Mouse (Mus musculus): Measurements from ENCODE around the gene Fgf2. TPM values are rescaled to one million over a fixed set of nuclear protein-coding genes. Genes with fewer than 3 reads are reported as not detected.
A peak's percentile ranks its signal among the peaks of the same experiment; 100 is the strongest.

The Fgf2 gene
- polyA plus RNA-seq, 1 experiment = 0.88 TPM

GRCm38 (mm10) chr3:37418961-37419457 is 70.9 kb downstream of the Fgf2 start:
- TF ChIP-seq POLR2A (IDR thresholded peaks at IDR 0.05; ENCODE audit: borderline replicate concordance, extremely low read depth, insufficient read depth, insufficient read length, poor library complexity, severe bottlenecking) (no peak), CTCF (IDR thresholded peaks at IDR 0.05; ENCODE audit: borderline replicate concordance, extremely low read depth, insufficient read depth, insufficient read length) (no peak; the same call in 1 of the 2 replicates)
- DNase-seq (ENCODE audit: low read depth) = peak; percentile 64

- DNase-seq (ENCODE audit: low read depth) = peak; percentile 100
- TF ChIP-seq CTCF (IDR thresholded peaks at IDR 0.05; ENCODE audit: borderline replicate concordance, extremely low read depth, insufficient read depth, insufficient read length) (no peak), POLR2A (IDR thresholded peaks at IDR 0.05; ENCODE audit: borderline replicate concordance, extremely low read depth, insufficient read depth, insufficient read length, poor library complexity, severe bottlenecking) (peak; percentile 86)
These were observed 71.4 kb downstream of the Fgf2 start, which contains the start of gene Spata5 for GRCm38 (mm10) chr3:37419458-37419991. Spata5 (plus strand) TSS chr3:37419896.

- TF ChIP-seq POLR2A (IDR thresholded peaks at IDR 0.05; ENCODE audit: borderline replicate concordance, extremely low read depth, insufficient read depth, insufficient read length, poor library complexity, severe bottlenecking) (peak; percentile 61; the same call in 1 of the 2 replicates), CTCF (IDR thresholded peaks at IDR 0.05; ENCODE audit: borderline replicate concordance, extremely low read depth, insufficient read depth, insufficient read length) (no peak)
- peak; percentile 98 for DNase-seq (ENCODE audit: low read depth)
These were observed 71.9 kb downstream of the Fgf2 start, which contains the start of gene Nudt6 for GRCm38 (mm10) chr3:37420072-37420471. Nudt6 (minus strand) TSS chr3:37420211.

GRCm38 (mm10) chr3:37420641-37421040 is 72.5 kb downstream of the Fgf2 start:
- peak; percentile 50 for DNase-seq (ENCODE audit: low read depth)
- TF ChIP-seq CTCF (IDR thresholded peaks at IDR 0.05; ENCODE audit: borderline replicate concordance, extremely low read depth, insufficient read depth, insufficient read length) = no peak
- TF ChIP-seq POLR2A (IDR thresholded peaks at IDR 0.05; ENCODE audit: borderline replicate concordance, extremely low read depth, insufficient read depth, insufficient read length, poor library complexity, severe bottlenecking) = no peak

- DNase-seq (ENCODE audit: low read depth) = peak; percentile 6
- TF ChIP-seq CTCF (IDR thresholded peaks at IDR 0.05; ENCODE audit: borderline replicate concordance, extremely low read depth, insufficient read depth, insufficient read length) (no peak), POLR2A (IDR thresholded peaks at IDR 0.05; ENCODE audit: borderline replicate concordance, extremely low read depth, insufficient read depth, insufficient read length, poor library complexity, severe bottlenecking) (no peak)
These were observed 73.0 kb downstream of the Fgf2 start for GRCm38 (mm10) chr3:37421179-37421578.

GRCm38 (mm10) chr3:37426069-37426468 is 77.9 kb downstream of the Fgf2 start:
- no peak for TF ChIP-seq POLR2A (IDR thresholded peaks at IDR 0.05; ENCODE audit: borderline replicate concordance, extremely low read depth, insufficient read depth, insufficient read length, poor library complexity, severe bottlenecking)
- TF ChIP-seq CTCF (IDR thresholded peaks at IDR 0.05; ENCODE audit: borderline replicate concordance, extremely low read depth, insufficient read depth, insufficient read length) = no peak
- DNase-seq (ENCODE audit: low read depth) = no peak

- TF ChIP-seq POLR2A (IDR thresholded peaks at IDR 0.05; ENCODE audit: borderline replicate concordance, extremely low read depth, insufficient read depth, insufficient read length, poor library complexity, severe bottlenecking) (no peak), CTCF (IDR thresholded peaks at IDR 0.05; ENCODE audit: borderline replicate concordance, extremely low read depth, insufficient read depth, insufficient read length) (no peak)
- DNase-seq (ENCODE audit: low read depth) = no peak
These were observed 82.2 kb downstream of the Fgf2 start for GRCm38 (mm10) chr3:37430359-37430758.

GRCm38 (mm10) chr3:37439770-37440169 is 91.6 kb downstream of the Fgf2 start:
- no peak for TF ChIP-seq CTCF (IDR thresholded peaks at IDR 0.05; ENCODE audit: borderline replicate concordance, extremely low read depth, insufficient read depth, insufficient read length)
- no peak for TF ChIP-seq POLR2A (IDR thresholded peaks at IDR 0.05; ENCODE audit: borderline replicate concordance, extremely low read depth, insufficient read depth, insufficient read length, poor library complexity, severe bottlenecking)
- DNase-seq (ENCODE audit: low read depth) = no peak

GRCm38 (mm10) chr3:37443409-37443808 is 95.3 kb downstream of the Fgf2 start:
- TF ChIP-seq POLR2A (IDR thresholded peaks at IDR 0.05; ENCODE audit: borderline replicate concordance, extremely low read depth, insufficient read depth, insufficient read length, poor library complexity, severe bottlenecking) = no peak
- no peak for TF ChIP-seq CTCF (IDR thresholded peaks at IDR 0.05; ENCODE audit: borderline replicate concordance, extremely low read depth, insufficient read depth, insufficient read length)
- DNase-seq (ENCODE audit: low read depth) = no peak

GRCm38 (mm10) chr3:37455992-37456391 is 107.8 kb downstream of the Fgf2 start:
- no peak for DNase-seq (ENCODE audit: low read depth)
- TF ChIP-seq POLR2A (IDR thresholded peaks at IDR 0.05; ENCODE audit: borderline replicate concordance, extremely low read depth, insufficient read depth, insufficient read length, poor library complexity, severe bottlenecking) (no peak), CTCF (IDR thresholded peaks at IDR 0.05; ENCODE audit: borderline replicate concordance, extremely low read depth, insufficient read depth, insufficient read length) (no peak)

Other genes with a start within 250 kb of the Fgf2 start
- 0.15 TPM in 2 replicates for gene Il2, start 222.4 kb upstream of the Fgf2 start, polyA plus RNA-seq (2012; rRNA removed)
- gene Il21, start 115.7 kb upstream of the Fgf2 start, polyA plus RNA-seq (2012; rRNA removed) = not detected in 2 replicates
- gene Bbs12, start 35.8 kb upstream of the Fgf2 start, polyA plus RNA-seq (2012; rRNA removed) = 3.3 and 3.9 TPM in 2 replicates
- gene Cetn4, start 35.6 kb upstream of the Fgf2 start, polyA plus RNA-seq (2012; rRNA removed) = 2.3 and 2.8 TPM in 2 replicates
- 7.1 and 12.3 TPM in 2 replicates for gene Spata5, start 71.5 kb downstream of the Fgf2 start, polyA plus RNA-seq (2012; rRNA removed)
- 4.6 and 6.0 TPM in 2 replicates for gene Nudt6, start 71.9 kb downstream of the Fgf2 start, polyA plus RNA-seq (2012; rRNA removed)

All from brain, embryonic 14.5 days (tissue).